Mouse (Mus musculus) lung, postnatal 36 days (tissue): ENCODE data around the gene 1700029J07Rik.

Experiments
- DNase-seq: peaks from one replicate; pipeline ENCODE4 v3.0.0; 2022; ENCODE audit warnings: mixed read lengths

1700029J07Rik gene

DNA sequence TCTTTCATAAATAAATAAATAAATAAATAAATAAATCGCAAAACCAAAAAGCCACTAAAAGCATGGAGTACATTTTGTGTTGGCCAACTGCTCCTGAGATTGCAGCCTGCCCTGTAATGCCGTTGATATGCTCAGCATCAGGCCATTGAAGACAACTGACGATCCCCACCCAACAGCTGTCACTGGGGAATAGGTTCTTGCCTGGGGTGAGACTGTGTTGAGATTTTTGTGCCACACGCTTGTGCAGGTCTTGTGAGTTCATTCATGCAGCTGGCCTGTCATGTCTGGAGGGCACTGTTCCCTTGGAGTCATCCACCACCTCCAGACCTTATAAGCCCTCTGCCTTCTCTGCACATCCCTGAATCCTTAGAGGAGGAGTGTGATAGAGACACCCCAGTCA is 28.8 kb downstream of the 1700029J07Rik start:
- no peak for DNase-seq

DNA sequence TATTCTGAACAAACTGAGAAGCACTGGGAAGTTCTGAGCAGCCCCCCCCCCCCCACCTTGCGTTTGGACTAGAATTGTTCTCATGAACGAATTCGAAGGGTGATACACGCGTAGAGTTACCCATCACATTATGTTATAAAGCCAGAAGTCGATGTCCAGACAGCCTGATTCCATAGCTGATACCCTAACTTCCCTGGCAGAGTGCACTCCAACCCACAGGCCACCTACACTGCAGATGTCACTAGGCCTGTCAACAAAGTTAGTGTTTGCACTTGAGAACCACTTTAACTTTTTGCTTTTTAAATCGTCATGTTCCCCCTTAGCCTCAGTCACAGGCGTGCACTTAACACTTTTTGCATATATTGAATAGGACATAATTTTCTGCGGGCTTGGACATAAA is 38.1 kb downstream of the 1700029J07Rik start:
- DNase-seq: no peak

GRCm38 (mm10) chr8:45934582-45935014 is 40.5 kb downstream of the 1700029J07Rik start, which contains the start of gene Ccdc110:
TSS of gene Ccdc110 (plus strand) at chr8:45934619.
- peak; percentile 98 for DNase-seq

- no peak for DNase-seq
These were observed 52.9 kb downstream of the 1700029J07Rik start for GRCm38 (mm10) chr8:45922116-45922515.

DNA sequence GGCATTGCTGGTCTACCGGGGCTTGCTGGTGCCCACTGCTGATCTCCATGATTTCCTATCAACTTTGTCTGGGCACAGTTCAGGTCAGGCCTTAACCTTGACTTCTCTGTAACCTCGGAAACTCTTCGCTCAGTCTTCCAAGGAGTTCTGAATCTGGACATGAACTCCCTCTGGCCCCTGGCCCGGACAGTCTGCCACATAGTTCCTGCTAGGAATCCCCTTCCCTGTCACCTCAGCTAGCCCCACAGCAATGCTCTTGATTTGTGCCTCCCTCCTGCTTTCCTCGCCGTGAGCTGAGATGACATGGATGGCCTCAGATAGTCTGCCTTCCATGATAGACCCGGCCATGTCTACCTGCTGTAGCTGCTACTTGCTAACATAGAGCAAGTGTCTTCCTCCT is 54.7 kb downstream of the 1700029J07Rik start:
- DNase-seq: no peak

DNA sequence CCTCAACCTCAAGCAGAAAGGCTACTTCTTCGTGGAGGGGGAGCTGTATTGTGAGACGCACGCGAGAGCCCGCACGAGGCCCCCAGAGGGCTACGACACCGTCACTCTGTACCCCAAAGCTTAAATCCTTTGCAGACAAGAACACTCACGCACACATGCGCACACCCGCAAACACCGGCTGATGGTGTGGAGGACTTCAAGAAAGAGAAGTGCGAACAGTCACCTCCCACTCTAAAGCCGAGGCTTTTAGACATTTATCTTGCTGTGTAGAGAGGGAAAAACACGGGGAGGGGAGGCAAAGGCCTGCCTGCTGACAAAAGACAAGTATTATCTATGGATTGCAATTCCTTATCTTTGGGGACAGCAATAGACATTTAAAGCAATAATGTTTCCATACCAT is 56.2 kb downstream of the 1700029J07Rik start:
- DNase-seq: no peak

DNA sequence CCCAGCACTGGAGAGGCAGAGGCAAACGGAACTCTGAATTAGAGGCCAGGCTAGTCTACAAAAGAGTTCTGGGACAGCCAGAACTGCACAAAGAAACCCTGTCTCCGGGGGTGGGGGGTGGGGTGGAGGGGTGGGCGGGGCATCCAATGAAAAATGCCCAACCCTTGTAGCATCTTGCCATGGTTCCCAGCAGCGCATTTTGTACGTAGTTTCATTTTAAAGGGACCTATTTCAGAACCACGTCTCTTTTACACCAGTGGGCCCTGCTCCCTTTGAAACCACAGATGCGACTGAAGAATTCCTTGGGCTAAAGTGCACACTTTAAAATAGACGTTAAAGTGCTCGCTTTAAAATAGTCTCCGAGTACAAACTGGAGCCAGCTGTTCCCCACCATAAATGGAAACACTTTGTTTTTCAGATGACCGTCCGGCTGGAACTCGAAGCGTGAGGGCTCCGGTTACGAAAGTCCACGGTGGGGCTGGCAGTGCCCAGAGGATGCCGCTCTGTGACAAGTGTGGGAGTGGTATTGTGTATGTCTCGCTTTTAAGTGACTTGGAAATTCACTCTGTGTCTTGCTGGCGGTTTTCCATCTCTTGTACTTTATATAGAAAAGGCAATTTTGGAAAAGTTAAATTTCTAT is 57.9 kb downstream of the 1700029J07Rik start:
- peak; percentile 43 for DNase-seq

DNA sequence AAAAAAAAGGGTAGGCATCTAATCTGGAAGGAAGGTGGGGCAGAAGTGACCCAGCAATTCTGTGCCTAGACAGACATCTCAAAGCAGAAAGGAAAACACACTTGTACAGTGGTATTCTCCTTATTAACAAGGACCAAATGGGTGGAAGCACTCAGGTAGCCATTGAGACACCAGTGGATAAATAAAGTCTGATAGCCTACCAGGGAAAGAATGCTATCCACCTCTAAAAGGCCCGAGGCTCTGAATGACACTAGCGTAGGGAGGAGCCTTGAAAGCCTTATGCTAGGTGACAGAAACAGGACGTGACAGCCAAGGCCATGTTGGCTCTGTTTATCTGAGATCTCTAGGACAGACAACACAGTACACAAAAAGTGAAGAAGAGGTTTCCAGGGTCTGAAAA is 58.6 kb downstream of the 1700029J07Rik start:
- peak; percentile 53 for DNase-seq

- DNase-seq: no peak
These were observed 61.3 kb downstream of the 1700029J07Rik start for GRCm38 (mm10) chr8:45913707-45914106.

GRCm38 (mm10) chr8:45906251-45906619 is 68.8 kb downstream of the 1700029J07Rik start:
- no peak for DNase-seq

GRCm38 (mm10) chr8:45905591-45906250 is 69.3 kb downstream of the 1700029J07Rik start:
- DNase-seq: no peak

- peak; percentile 35 for DNase-seq
These were observed 71.4 kb downstream of the 1700029J07Rik start for GRCm38 (mm10) chr8:45903659-45904058.
